Mouse (Mus musculus) hindlimb bud, embryonic 11.5 days (tissue): ENCODE data around the gene 4930562C15Rik.

Experiments
- DNase-seq: peaks from one replicate; pipeline ENCODE4 v3.0.0-alpha.2; 2012; ENCODE audit warnings: low read depth, low spot score; ENCODE audit errors: extremely low spot score

4930562C15Rik gene

GRCm38 (mm10) chr16:4861392-4861791, 26.2 kb downstream of the 4930562C15Rik start:
- no peak for DNase-seq

GRCm38 (mm10) chr16:4862863-4863483, 27.8 kb downstream of the 4930562C15Rik start:
- no peak for DNase-seq

- no peak for DNase-seq
Measured at GRCm38 (mm10) chr16:4863742-4864141, 28.5 kb downstream of the 4930562C15Rik start.

- DNase-seq: no peak
Measured at GRCm38 (mm10) chr16:4866101-4866695, 31.0 kb downstream of the 4930562C15Rik start.

DNA sequence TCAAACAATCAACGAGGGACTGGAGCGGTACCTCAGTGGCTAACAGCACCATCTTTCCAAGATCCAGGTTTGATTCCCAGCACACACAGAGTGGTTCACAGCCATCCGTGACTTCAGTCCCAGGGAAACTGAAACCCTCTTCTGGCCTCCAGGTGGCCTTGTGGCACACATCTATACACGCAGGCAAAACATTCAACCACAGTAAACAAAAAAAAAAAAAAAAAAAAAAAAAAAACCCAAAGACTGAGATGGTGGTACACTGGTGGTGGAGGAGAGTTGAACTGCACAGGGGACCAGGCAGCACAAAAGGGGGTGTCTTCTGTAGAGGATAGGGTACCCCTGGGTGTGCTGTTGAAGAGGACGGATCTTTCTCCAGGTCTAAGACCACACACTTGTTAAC, 35.3 kb downstream of the 4930562C15Rik start:
- no peak for DNase-seq

GRCm38 (mm10) chr16:4871926-4872325, 36.7 kb downstream of the 4930562C15Rik start:
- no peak for DNase-seq

GRCm38 (mm10) chr16:4875198-4876032, 40.2 kb downstream of the 4930562C15Rik start:
- DNase-seq: no peak

GRCm38 (mm10) chr16:4876033-4876680, 40.9 kb downstream of the 4930562C15Rik start:
- DNase-seq: no peak

DNA sequence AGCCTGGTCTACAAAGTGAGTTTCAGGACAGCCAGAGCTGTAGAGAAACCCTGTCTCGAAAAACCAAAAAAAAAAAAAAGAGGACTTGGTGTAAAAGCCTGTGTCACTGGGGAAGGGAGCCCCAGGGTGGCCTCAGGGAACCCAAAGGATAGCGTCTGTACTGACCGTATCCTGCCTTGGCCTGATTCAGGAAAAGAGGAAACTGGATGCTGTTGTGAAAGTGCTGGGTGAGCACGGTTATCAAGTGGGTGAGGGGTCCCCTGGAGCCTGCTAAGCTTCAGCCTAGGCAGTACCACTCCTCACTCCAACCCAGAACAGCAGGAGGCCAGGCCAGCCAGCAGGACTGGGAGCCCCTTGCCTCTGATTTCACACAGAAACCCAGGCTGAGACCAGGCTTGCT, 42.0 kb downstream of the 4930562C15Rik start:
- DNase-seq: no peak

DNA sequence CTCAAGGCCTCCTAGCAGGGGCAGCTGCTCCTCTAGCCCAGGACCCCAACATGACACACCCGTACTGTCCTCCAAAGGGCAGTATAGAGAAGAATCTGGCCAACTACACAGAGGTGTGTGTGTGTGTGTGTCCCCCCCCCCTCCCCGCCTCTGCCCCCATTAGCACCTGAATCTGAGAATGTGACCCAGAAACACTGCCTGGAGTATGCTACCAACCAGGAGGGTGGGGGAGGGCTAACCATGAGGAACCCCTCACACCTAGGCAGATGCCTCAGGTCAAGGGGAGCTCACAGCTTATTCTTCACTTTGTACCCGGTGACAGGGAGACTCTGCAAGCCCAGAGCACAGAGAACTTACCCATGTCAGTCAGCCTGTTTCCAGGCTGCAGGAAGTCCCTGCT, 42.5 kb downstream of the 4930562C15Rik start:
- no peak for DNase-seq

DNA sequence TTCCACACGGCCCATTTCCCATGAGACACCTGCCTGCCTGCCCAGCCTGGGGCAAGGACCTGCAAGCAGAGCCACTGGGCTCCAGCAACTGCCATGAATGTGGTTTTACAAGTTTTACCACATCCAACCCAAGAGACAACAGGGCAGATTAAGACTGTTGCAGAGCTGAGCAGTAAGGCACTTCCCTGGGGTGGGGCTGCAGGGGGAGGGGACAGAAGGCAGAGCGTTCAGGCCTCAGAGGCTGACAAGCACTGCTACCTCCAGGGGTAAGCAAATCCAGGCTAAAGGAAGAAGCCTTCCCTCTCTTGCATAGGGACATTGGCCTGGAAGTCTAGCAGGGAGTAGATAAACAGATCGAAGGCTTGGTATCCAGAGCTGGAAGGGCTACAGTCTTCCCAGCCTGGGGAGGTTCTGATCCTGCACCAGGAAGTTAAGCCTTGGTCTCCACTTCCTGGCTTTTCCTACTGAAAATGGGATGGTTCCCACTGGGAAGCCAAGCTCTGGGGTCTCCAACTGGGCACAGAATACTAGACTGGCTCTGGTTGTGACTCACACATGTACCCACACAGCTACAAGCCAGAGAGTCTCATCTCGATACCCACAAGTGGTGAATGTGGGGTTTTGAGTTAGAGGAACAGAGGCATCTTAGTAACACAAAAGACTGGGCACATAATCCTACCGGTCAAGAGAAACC, 43.1 kb downstream of the 4930562C15Rik start:
- DNase-seq: no peak

DNA sequence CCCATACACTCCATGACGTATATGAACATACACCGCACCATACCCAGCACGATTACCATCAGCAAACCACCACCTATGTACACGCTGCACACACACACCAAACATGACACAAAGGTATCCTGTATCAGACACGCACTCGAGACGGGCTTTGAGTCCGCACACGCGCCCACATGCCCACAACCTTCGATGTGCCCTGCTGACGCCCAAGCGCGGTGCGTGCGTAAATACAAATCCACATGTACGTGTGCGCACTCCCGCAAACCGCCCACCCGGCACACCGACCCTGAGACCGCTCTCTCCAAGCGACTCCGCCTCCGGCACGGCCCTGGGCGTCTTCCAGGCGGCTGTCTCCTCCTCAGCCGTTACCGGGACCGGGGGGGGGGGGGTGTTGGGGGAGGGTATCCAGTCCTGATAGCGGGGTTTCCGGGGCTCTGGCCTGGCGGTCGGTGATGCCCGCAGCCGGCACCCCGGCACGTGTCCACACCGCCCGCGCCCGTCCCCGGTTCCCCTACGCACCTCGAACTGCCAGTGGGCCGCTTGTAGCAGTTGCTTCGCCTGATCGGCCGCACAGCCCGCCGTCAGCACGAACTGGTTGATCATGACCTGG, 44.0 kb downstream of the 4930562C15Rik start:
- no peak for DNase-seq

DNA sequence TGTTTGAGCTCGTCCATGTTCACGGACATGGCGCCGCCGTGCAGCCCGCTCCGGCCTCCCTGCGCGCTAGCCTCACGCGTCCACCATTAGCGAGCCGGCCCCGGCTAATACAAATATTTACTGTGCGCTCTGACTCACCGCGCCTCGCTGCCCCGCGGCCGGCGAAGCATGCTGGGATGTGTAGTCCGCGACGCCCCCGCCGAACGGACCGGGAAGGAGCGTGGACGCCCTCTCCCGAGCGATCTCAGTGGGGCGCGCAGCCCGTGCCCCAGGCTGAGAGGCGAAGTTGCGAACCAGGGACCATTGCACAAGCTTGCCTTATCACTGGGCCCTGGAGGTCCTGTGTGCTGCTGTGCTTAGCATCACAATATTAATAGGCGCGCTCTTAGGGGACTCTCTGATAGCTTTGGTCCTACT, 44.5 kb downstream of the 4930562C15Rik start:
- DNase-seq: no peak

DNA sequence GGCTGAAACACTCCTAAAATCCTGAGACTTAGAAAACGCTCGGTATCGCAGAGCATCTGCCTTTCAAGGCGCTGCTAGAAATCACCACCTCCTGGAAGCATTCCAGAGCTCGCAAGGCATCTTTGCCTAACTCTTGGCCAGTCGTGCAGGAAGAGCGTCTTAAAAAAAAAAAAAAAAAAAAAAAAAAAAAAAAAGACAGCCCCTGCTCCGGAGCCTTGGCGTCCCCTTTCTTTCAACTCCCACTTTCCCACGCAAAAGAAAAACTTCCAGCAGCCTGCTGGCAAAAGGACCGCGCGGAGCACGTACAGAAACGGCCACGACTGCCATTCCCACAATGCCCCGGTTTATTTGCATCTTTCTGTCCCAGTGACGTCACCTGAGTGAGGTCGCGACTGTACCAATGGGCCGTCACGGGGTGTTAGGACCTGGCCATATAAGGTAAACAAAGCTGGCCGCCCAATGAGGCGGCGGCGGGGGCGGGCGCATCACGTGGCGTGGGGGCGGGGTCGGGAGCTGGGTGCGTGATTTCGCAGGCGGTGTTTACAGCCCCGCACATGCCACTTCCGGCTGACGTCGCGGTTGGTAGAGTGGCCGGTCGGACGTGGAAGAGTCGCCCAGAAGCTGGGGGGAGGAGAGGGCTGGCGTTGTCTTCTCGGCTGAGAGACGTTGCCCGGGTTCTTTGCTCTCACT, 45.1 kb downstream of the 4930562C15Rik start, which contains the start of gene Ubald1:
Ubald1 (minus strand) TSS at position 180 of the 690 bp plus-strand sequence.
- DNase-seq: peak; percentile 98

GRCm38 (mm10) chr16:4881400-4882351, 46.5 kb downstream of the 4930562C15Rik start:
- DNase-seq: no peak

GRCm38 (mm10) chr16:4884930-4885329, 49.7 kb downstream of the 4930562C15Rik start:
- DNase-seq: no peak

- peak; percentile 87 for DNase-seq
Measured at GRCm38 (mm10) chr16:4885760-4886689, 50.8 kb downstream of the 4930562C15Rik start, which contains the start of gene Mgrn1. Gene Mgrn1 (plus strand): TSS chr16:4886249.

GRCm38 (mm10) chr16:4886690-4887020, 51.4 kb downstream of the 4930562C15Rik start:
- DNase-seq: no peak
